Mouse (Mus musculus): Measurements from ENCODE around the gene Acadm.
A peak's percentile ranks its signal among the peaks of the same experiment; 100 is the strongest.

Acadm gene

GRCm38 (mm10) chr3:153940486-153940885, 3.9 kb downstream of the Acadm start:
- DNase-seq (ENCODE audit: low spot score): no peak

DNA sequence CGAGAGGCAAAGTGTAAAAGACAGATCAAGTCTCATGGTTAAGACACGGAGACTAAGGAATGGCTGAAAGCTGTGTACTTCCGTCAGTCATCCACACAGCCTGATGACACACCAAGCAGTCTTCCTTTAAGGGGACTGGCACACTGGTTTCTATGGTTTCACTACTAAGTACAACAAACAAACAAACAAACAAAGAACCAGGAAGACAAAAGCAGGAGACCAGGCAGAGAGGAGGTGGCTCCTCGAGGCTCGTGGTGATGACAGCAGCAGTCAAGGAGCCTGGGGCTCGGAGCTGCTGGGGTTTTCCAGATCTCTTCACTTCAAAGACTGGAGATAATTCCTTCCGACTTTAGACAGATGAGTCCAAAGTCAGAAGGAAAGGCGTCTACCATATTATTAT, 4.4 kb downstream of the Acadm start:
- DNase-seq (ENCODE audit: low spot score): no peak

GRCm38 (mm10) chr3:153937116-153937810, 7.2 kb downstream of the Acadm start:
- no peak for DNase-seq (ENCODE audit: low spot score)

- no peak for DNase-seq (ENCODE audit: low spot score)
Measured at GRCm38 (mm10) chr3:153935878-153936277, 8.6 kb downstream of the Acadm start.

GRCm38 (mm10) chr3:153932461-153932860, 12.0 kb downstream of the Acadm start:
- no peak for DNase-seq (ENCODE audit: low spot score)

GRCm38 (mm10) chr3:153929526-153929925, 14.9 kb downstream of the Acadm start:
- no peak for DNase-seq (ENCODE audit: low spot score)

GRCm38 (mm10) chr3:153926333-153926732, 18.1 kb downstream of the Acadm start:
- DNase-seq (ENCODE audit: low spot score): no peak

DNA sequence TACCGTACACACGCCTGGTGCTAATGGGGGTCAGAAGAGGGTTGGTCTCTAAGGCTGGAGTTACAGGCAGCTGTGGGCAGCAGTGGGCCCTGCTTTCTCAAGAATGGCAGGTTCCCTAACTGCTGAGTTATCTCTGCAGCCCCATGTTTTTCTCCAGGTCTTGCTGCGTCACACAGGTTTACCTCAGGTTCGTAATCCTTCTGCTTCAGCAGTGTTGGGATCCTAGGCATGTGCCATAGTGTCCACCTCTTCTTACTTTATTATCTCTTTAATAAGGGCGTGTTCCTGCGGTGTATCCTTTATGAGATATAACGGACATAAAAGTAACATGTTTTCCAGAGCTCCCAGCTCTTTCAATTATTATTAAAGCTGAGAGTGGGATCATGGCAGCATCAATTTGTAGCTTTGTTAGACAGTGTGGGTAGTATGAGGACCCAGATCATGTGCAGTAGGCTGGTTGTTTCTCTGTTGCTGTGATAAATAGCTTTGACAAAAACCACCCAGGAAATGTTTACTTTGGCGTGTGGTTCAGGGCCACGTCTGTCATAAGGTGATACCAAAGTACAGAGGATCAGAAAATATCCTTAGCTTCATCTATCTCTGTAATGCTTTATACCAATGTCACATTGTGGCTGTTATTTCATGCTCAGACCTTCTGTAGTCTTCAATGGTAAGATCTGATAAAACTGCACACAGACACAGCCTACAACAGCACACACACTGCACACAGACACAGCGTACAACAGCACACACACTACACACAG, 23.1 kb downstream of the Acadm start:
- no peak for DNase-seq (ENCODE audit: low spot score)

DNA sequence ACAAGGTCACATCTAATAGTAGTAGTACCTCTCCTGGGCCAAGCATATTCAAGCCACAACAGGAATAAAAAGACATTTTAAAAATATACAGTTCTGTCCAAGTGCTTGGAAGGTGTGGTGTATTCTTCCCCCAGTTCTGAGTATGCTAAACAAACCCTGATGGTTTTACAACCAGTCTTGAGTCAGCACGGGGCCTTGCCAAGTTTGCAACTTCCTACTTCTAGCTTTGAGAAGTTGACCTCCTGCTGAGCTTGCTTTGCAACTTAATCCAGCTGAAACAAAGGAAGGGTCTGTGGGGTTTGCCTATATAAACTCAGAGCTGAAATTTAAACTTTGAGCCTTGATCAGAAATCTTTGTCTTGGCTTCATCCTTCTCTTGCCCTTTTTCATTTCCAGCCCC, 27.2 kb downstream of the Acadm start:
- DNase-seq (ENCODE audit: low spot score): peak; percentile 42

- no peak for DNase-seq (ENCODE audit: low spot score)
Measured at GRCm38 (mm10) chr3:153913510-153914243, 30.8 kb downstream of the Acadm start.

DNA sequence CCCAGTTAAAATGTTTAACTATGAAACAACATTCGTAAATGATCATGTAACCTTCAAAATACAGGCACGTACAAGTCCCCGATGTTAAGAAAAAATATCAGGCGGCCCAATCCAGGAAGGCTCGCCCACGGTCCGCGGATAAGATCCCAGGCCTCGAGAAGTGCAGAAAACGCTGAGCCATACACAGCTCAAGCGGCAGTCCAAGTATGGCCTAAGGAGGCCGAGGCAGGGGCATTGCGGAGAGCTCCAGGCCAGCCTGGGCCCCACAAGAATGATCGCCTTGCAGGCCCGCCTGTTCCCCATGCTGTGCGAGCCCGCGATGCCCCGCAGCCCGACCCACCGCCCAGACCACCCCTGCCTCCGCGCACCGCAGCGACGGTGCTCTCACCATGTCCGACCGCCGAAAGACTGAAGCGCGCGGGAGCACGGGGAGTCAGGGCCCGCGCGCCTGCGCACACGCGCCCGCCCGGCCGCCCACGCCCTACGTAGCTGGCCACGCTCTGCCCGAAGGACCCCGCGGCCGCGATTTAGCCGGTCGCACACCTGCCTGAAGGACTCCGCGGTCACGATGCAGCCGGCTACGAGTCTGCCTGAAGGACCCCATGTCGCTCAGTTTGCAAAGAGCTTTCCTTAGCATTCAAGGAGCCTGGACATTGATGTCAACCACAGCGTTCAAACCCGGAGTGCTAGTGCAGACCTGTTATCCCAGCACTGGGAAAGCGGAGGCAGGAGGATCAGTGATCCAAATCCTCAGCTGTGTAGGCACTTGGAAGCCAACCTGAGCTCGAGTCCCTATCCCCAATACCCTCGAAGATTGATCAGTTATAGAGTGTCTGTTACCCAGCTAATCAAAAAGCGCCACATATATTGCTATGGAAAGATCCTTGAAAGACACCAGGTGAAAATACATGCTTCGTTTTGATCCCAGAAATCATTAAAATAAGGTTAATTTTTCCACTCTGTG, 31.6 kb downstream of the Acadm start, which contains the start of gene Rabggtb:
Rabggtb (minus strand) TSS at position 464 of the 964 bp plus-strand sequence.
- peak; percentile 95 for DNase-seq (ENCODE audit: low spot score)

- no peak for DNase-seq (ENCODE audit: low spot score)
Measured at GRCm38 (mm10) chr3:153911882-153912440, 32.5 kb downstream of the Acadm start.

DNA sequence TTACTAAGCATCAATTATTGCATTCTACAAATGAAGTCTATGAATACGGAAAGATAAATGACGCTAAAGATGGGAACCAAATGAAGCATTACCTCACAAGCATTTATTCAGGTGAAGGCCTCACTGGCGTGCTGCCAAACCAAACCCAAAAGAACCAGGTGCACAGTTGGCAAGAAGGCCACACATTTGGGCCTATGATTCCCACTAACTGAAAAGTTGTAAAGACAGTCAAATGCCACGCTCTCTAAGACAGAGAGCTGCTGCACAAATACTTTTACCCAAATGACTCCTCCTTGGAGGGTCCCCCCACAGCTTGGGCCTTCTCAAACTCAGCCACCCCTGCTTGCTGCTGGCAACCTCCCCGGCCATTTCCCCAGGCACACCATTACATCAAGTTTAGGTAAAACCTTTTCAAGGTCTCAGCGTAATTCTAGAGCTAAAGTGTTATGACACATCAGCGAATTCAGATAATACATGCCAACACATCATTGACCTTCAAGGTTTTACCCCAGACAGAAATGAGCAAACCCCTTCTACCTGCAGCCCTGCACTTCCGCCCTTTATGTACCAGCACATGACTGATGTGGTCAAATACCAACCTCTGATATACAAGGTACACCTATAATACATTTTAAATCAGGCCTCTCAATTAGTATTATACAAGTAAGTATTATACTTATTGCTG, 33.1 kb downstream of the Acadm start:
- DNase-seq (ENCODE audit: low spot score): no peak

GRCm38 (mm10) chr3:153910489-153910888, 33.9 kb downstream of the Acadm start:
- DNase-seq (ENCODE audit: low spot score): no peak

- no peak for DNase-seq (ENCODE audit: low spot score)
Measured at GRCm38 (mm10) chr3:153908919-153909318, 35.5 kb downstream of the Acadm start.

DNA sequence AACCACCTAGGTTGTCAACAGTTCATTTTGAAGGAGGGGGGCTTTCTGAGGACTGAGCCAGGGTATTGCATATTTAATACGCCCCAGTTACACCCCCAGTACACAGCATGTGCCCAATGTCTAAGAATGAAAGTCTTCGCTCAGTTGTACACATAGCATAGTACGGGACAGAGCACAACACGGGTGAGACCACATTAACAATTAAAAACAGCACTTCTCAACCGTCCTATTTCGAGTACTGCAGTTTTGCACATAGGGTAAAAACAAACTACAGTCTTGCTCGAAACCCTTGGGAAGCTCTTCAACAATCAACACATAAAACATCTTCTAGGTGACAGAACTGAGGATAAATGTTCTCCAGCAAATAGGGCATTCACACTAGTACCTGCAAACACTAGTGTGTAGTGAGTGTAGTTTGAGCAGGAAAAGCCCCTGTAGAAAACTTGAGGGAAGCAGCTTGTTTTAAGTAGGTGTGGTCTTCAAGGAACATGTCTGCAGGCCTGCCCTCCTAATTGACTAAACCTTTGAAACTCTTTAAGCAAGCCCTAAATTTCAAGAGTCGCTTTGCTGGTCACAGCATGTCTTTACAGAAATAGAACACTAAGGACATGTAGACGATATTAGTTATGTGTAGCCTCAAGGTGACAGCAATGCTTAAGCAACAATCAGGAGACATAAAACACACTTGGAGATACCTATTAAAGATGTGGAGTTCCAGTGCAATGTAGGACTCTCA, 38.1 kb downstream of the Acadm start, which contains the start of gene Msh4:
Msh4 (minus strand) TSS at position 3 of the 736 bp plus-strand sequence.
- no peak for DNase-seq (ENCODE audit: low spot score)

DNA sequence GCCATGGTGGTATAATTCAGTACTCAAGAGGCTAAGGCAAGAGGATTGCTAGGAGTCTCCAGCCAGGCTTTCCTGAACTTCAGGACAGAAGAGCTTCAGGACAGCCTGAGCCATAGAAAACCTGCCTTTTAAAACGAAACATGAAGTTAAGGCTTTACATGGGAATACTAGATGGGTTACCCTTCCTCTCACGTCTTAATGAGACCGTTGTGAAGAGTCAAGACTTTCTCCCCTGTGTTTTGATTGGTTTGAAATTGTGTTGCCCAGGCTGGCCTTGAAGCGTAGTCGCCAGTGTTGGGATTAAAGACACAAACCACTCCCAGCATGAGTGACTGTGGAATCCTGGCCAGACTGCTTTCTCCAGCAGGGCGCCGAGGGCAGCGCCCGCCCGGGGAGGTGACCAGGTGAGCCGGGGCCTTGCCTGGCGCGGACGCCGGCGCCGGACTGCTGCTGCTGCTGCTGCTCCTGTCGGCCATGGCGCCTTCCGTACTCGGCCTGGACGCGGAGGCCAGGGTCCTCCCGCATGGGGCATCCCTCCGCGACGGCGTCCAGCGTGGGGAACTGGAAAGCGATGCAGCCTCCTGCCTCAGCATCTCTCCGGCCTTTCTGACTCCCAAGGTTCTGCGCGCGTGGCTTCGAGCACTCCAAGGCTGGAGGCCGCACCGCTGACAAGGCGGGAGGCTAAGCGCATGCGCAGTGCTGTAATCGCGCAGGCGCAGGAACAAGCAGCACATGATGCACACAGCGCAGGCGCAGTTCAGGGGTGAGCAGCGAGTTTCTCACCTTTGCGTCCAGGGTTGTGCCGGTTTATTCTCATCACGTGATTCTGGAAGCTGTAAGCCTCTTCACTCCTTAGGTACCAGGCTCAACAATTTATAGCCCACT, 38.9 kb downstream of the Acadm start:
- DNase-seq (ENCODE audit: low spot score): no peak

- peak; percentile 66 for DNase-seq (ENCODE audit: low spot score)
Measured at GRCm38 (mm10) chr3:153904586-153904985, 39.8 kb downstream of the Acadm start.

- DNase-seq (ENCODE audit: low spot score): no peak
Measured at GRCm38 (mm10) chr3:153902595-153902994, 41.8 kb downstream of the Acadm start.

Data from embryo, embryonic 10.5 days (tissue).